Mouse (Mus musculus) olfactory bulb, adult 2 months (tissue): ENCODE measurements around the gene Apc2.

Experiments used
- CTCF ChIP-seq: fragments of 200-500 bp; IDR thresholded peaks from 2 replicates; pipeline ENCODE4 v1.5.1; 2012; ENCODE audit warnings: low read depth, mild to moderate bottlenecking, low read length, moderate library complexity; ENCODE audit not compliant: insufficient read depth
- POLR2A ChIP-seq: fragments of 200-500 bp; IDR thresholded peaks from 2 replicates; pipeline ENCODE4 v1.6.1; 2012; ENCODE audit warnings: mild to moderate bottlenecking, low read depth, low read length, moderate library complexity; ENCODE audit not compliant: insufficient read depth

DNA sequence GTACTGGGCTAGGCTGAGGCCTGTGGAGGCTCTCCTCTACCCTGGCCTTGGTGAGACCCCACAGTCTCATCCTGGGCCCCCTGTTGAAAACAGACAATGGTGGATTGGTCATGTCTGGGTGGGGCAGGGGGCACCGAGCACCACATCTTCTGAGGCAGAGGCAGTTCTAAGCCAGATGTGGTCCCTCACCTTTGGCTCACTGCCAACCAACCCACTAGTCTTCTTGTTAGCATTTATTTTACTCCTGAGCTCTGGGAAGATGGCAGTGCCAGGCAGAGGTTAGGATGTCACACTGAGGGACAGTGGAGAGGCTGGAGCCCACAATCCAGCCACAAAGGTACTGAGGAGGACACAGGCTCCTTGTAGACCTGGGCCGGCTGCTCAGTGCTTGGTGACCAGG, 37.8 kb upstream of the Apc2 start:
- TF ChIP-seq POLR2A: no peak
- no peak for TF ChIP-seq CTCF
